In genomic region chr17:25913877-25914275, GRCm38 (mm10) we compare ENCODE assay signal across 13 mouse cellular contexts. TPM values are rescaled to one million over a fixed set of nuclear protein-coding genes. Genes with fewer than 3 reads are reported as not detected.
DNase-seq lines count a peak whose midpoint lies in the region; ATAC-seq and TF ChIP-seq lines count a peak whose summit lies in the region.
"Had no signal": no experiment of that assay in that cellular context is flagged by ENCODE, and none has a peak within 500 bp of the region (broad histone marks: within the 10 kb centered on the region; RNA-seq: fewer than 3 reads in every experiment).

No protein-coding gene starts in this region.

- no peaks in the 10 kb centered on the region for H3K9me3 ChIP-seq in liver, embryonic 13.5 days (replicated peaks)
- H3K9me3 ChIP-seq: embryonic facial prominence, embryonic 12.5 days; limb, embryonic 10.5 days had no signal

- TF ChIP-seq CTCF in small intestine, adult 2 months (IDR thresholded peaks at IDR 0.05; ENCODE audit: extremely low read depth, insufficient read length, insufficient replicate concordance, low read depth, low read length): no peak

- H3K4me3 ChIP-seq in liver, embryonic 13.5 days (replicated peaks): no peak overlapping the region
- H3K4me3 ChIP-seq in small intestine, adult 2 months (ENCODE audit: low read depth, low read length): no peak overlapping the region
- H3K4me3 ChIP-seq: embryonic facial prominence, embryonic 12.5 days; limb, embryonic 10.5 days had no signal

- H3K36me3 ChIP-seq in liver, embryonic 13.5 days: no peaks in the 10 kb centered on the region; the same call in 1 of the 2 replicates
- no peaks in the 10 kb centered on the region for H3K36me3 ChIP-seq in small intestine, adult 2 months (ENCODE audit: control insufficient read depth, insufficient read depth, low read length)

- no peak overlapping the region for H3K4me2 ChIP-seq in liver, embryonic 13.5 days
- H3K4me2 ChIP-seq: embryonic facial prominence, embryonic 12.5 days had no signal

- no peaks in the 10 kb centered on the region for H3K27me3 ChIP-seq in liver, embryonic 13.5 days
- no peaks in the 10 kb centered on the region for H3K27me3 ChIP-seq in small intestine, adult 2 months (ENCODE audit: control insufficient read depth, insufficient read depth, low read length)
- H3K27me3 ChIP-seq: embryonic facial prominence, embryonic 12.5 days had no signal

- no peak for TF ChIP-seq POLR2A in small intestine, adult 2 months (IDR thresholded peaks at IDR 0.05; ENCODE audit: low read depth, low read length)

- 10% methylated on average over 1 of the region's 1 CpGs for WGBS in liver, embryonic 13.5 days (ENCODE audit: insufficient replicate concordance)
- WGBS in small intestine, adult 2 months: 10% methylated on average over 1 of the region's 1 CpGs

- H3K4me1 ChIP-seq in liver, embryonic 13.5 days (replicated peaks): peaks cover 58% of the 10 kb centered on the region
- H3K4me1 ChIP-seq in small intestine, adult 2 months (ENCODE audit: control insufficient read depth, insufficient read depth, insufficient read length, low read length): peaks cover 45% of the 10 kb centered on the region; the same call in 1 of the 2 replicates

- H3K27ac ChIP-seq in liver, embryonic 13.5 days: 0 out of 2 replicates have a peak overlapping the region, but pooled peaks have one; percentile 15
- H3K27ac ChIP-seq in small intestine, adult 2 months (ENCODE audit: insufficient read depth, low read depth, low read length): peak overlapping the region; percentile 6
- H3K27ac ChIP-seq: embryonic facial prominence, embryonic 12.5 days; limb, embryonic 10.5 days had no signal

- no peak for ATAC-seq in liver, embryonic 13.5 days (ENCODE audit: low read depth)
- ATAC-seq: hindbrain, embryonic 16.5 days; midbrain, embryonic 16.5 days had no signal

- DNase-seq in kidney, postnatal 14 days: peak; percentile 12
- no peak for DNase-seq in kidney, postnatal 4 days
- DNase-seq in heart, adult 8-10 months (ENCODE audit: low spot score): peak; percentile 60
- no peak for DNase-seq in liver, embryonic 13.5 days
- no peak for DNase-seq in right cerebral cortex, postnatal 14 days
- no peak for DNase-seq in cerebellum, postnatal 36 days
- DNase-seq: thymus, postnatal 25 days had no signal

- H3K9ac ChIP-seq in liver, embryonic 13.5 days: no peak overlapping the region
- H3K9ac ChIP-seq: embryonic facial prominence, embryonic 12.5 days had no signal

RNA-seq across cellular contexts. Expression of gene Rab40c, which starts 5.7 kb away (rescaled TPM):
- total RNA-seq in heart, adult 8-10 months (2022): 10 to 100 TPM; 17.3 to 20.1 (median 17.7) TPM
- polyA plus RNA-seq in liver, embryonic 13.5 days (2015; fragmentation: Nextera tagmentation; extraction: Ambion mirVana): 6.5 and 7.0 TPM in 2 replicates
- 20.7 and 43.4 TPM in 2 replicates for polyA plus RNA-seq in small intestine, adult 2 months (2012; rRNA removed)

RNA-seq across cellular contexts. Expression of gene Pigq, which starts 30.9 kb away (rescaled TPM):
- 10 to 100 TPM; 37.3 to 48.3 (median 47.8) TPM for total RNA-seq in heart, adult 8-10 months (2022)
- polyA plus RNA-seq in liver, embryonic 13.5 days (2015; fragmentation: Nextera tagmentation; extraction: Ambion mirVana): 126 and 152 TPM in 2 replicates
- 59.8 and 74.1 TPM in 2 replicates for polyA plus RNA-seq in small intestine, adult 2 months (2012; rRNA removed)

RNA-seq across cellular contexts. Expression of gene Nhlrc4, which starts 30.9 kb away (rescaled TPM):
- total RNA-seq in heart, adult 8-10 months (2022): under 1 TPM in 1 of 4 experiments, not detected in 3; 0.41 TPM
- 5.1 and 7.2 TPM in 2 replicates for polyA plus RNA-seq in liver, embryonic 13.5 days (2015; fragmentation: Nextera tagmentation; extraction: Ambion mirVana)
- 0.51 TPM in 1 of 2 replicates, not detected in the other for polyA plus RNA-seq in small intestine, adult 2 months (2012; rRNA removed)

RNA-seq across cellular contexts. Expression of gene Wfikkn1, which starts 33.2 kb away (rescaled TPM):
- total RNA-seq in heart, adult 8-10 months (2022): under 1 TPM; 0.44 to 0.57 (median 0.51) TPM
- 0.65 and 1.00 TPM in 2 replicates for polyA plus RNA-seq in liver, embryonic 13.5 days (2015; fragmentation: Nextera tagmentation; extraction: Ambion mirVana)
- polyA plus RNA-seq in small intestine, adult 2 months (2012; rRNA removed): 0.72 and 2.6 TPM in 2 replicates

RNA-seq across cellular contexts. Expression of gene A930017K11Rik, which starts 38.5 kb away (rescaled TPM):
- under 1 TPM; 0.24 to 0.85 (median 0.36) TPM for total RNA-seq in heart, adult 8-10 months (2022)
- 0.24 and 0.32 TPM in 2 replicates for polyA plus RNA-seq in liver, embryonic 13.5 days (2015; fragmentation: Nextera tagmentation; extraction: Ambion mirVana)
- polyA plus RNA-seq in small intestine, adult 2 months (2012; rRNA removed): 0.04 TPM in 1 of 2 replicates, not detected in the other
- total RNA-seq: adrenal gland, postnatal 14 days had no signal

Comparison
In these comparisons a context has a peak if more than half of its experiments do, and no peak if none do; other contexts are left out.
1. DNase-seq: peak in kidney, postnatal 14 days (single experiment) and heart, adult 8-10 months (single experiment); none in kidney, postnatal 4 days (0 of 2), liver, embryonic 13.5 days (single experiment), right cerebral cortex, postnatal 14 days (single experiment) and cerebellum, postnatal 36 days (0 of 2).